Mouse (Mus musculus) intestine, postnatal 0 days (tissue): ENCODE data around the gene Ubash3b. TPM values are rescaled to one million over a fixed set of nuclear protein-coding genes. Genes with fewer than 3 reads are reported as not detected.

Experiments
- ATAC-seq: fragments of 200-750 bp; cut with Nextera tagmentation; 2 replicates; pipeline ENCODE4 v1.8.0; 2017; ENCODE audit warnings: mild to moderate bottlenecking, moderate TSS enrichment, moderate library complexity
- H3K27ac ChIP-seq: fragments of 300-500 bp; sonication (generic); 2 replicates; pipeline ENCODE4 v1.5.1; 2014; ENCODE audit warnings: mild to moderate bottlenecking, low read depth, low read length, moderate library complexity
- H3K27me3 ChIP-seq: fragments of 300-500 bp; sonication (generic); replicated peaks from 2 replicates; pipeline ENCODE4 v1.6.1; 2014; ENCODE audit warnings: low read length, mixed read lengths; ENCODE audit not compliant: control insufficient read depth, insufficient read depth
- H3K36me3 ChIP-seq: fragments of 300-500 bp; sonication (generic); 2 replicates; pipeline ENCODE4 v1.6.1; 2014; ENCODE audit warnings: mild to moderate bottlenecking, moderate library complexity; ENCODE audit not compliant: control insufficient read depth, insufficient read depth
- H3K4me1 ChIP-seq: fragments of 300-500 bp; sonication (generic); replicated peaks from 2 replicates; pipeline ENCODE4 v1.6.1; 2014; ENCODE audit warnings: antibody characterized with exemption, low read length, mixed read lengths; ENCODE audit not compliant: control insufficient read depth, insufficient read depth
- H3K4me2 ChIP-seq: fragments of 300-500 bp; sonication (generic); replicated peaks from 2 replicates; pipeline ENCODE4 v1.6.1; 2014; ENCODE audit warnings: low read depth, mild to moderate bottlenecking, moderate library complexity
- H3K4me3 ChIP-seq: fragments of 300-500 bp; sonication (generic); 2 replicates; pipeline ENCODE4 v1.5.1; 2014; ENCODE audit warnings: low read depth, low read length
- H3K9ac ChIP-seq: fragments of 300-500 bp; sonication (generic); 2 replicates; pipeline ENCODE4 v1.6.1; 2014; ENCODE audit warnings: mild to moderate bottlenecking, low read depth, low read length
- H3K9me3 ChIP-seq: fragments of 300-500 bp; sonication (generic); 2 replicates; pipeline ENCODE4 v1.6.1; 2016; ENCODE audit warnings: mixed run types; ENCODE audit not compliant: control insufficient read depth
- CTCF ChIP-seq: sonication (generic); IDR thresholded peaks from 2 replicates; pipeline ENCODE4 v1.5.1; 2016; ENCODE audit warnings: low read depth, mild to moderate bottlenecking, control low read depth, antibody characterized with exemption, moderate library complexity
- WGBS: fragments of 180-500 bp; shearing (Covaris S2); extraction: QIAGEN DNeasy Blood & Tissue Kit; methylation state at CpG from one replicate; pipeline ENCODE4 v1.1.7; 2014; 5-methylcytosine and 5-hydroxymethylcytosine counted together
- polyA plus RNA-seq: library from polyadenylated mRNA; unstranded; fragments of >200 nt; fragmentation: Nextera tagmentation; extraction: Ambion mirVana; gene quantifications from 2 replicates; pipeline ENCODE4 v1.2.1, GENCODE M21; 2015

Gene Ubash3b
- polyA plus RNA-seq, 1 experiment from 2014 or later = 6.3 TPM

GRCm38 (mm10) chr9:41099067-41099466 lies 62.4 kb downstream of the Ubash3b start:
- TF ChIP-seq CTCF = no peak
- Histone ChIP-seq H3K36me3 (no peaks in the 10 kb centered on the region), H3K27ac (no peak overlapping the region), H3K4me1 (no peaks in the 10 kb centered on the region; the same call in 1 of the 2 replicates), H3K27me3 (no peaks in the 10 kb centered on the region), H3K4me3 (no peak overlapping the region), H3K9ac (no peak overlapping the region), H3K9me3 (no peaks in the 10 kb centered on the region), H3K4me2 (no peak overlapping the region)
- WGBS = 78% methylated on average over 5 of the region's 5 CpGs
- no peak for ATAC-seq

- TF ChIP-seq CTCF = no peak
- Histone ChIP-seq H3K9me3 (no peaks in the 10 kb centered on the region), H3K27me3 (no peaks in the 10 kb centered on the region), H3K27ac (no peak overlapping the region), H3K4me3 (no peak overlapping the region), H3K36me3 (no peaks in the 10 kb centered on the region), H3K4me2 (no peak overlapping the region), H3K9ac (no peak overlapping the region), H3K4me1 (no peaks in the 10 kb centered on the region; the same call in 1 of the 2 replicates)
- no peak for ATAC-seq
- 89% methylated on average over 6 of the region's 6 CpGs for WGBS
These were observed 63.4 kb downstream of the Ubash3b start for GRCm38 (mm10) chr9:41098065-41098464.

- WGBS = 87% methylated on average over 12 of the region's 12 CpGs
These were observed 69.5 kb downstream of the Ubash3b start for GRCm38 (mm10) chr9:41091993-41092392.

GRCm38 (mm10) chr9:41091187-41091586 lies 70.3 kb downstream of the Ubash3b start:
- WGBS = 30% methylated on average over 7 of the region's 7 CpGs
- H3K27ac ChIP-seq = no peak overlapping the region
- no peak for ATAC-seq

More at GRCm38 (mm10) chr9:41091993-41092392, 69.5 kb downstream of the Ubash3b start:
- no peak overlapping the region for H3K27ac ChIP-seq
- ATAC-seq = no peak
- TF ChIP-seq CTCF = no peak
- H3K4me1 ChIP-seq = no peaks in the 10 kb centered on the region
- no peaks in the 10 kb centered on the region for H3K9me3 ChIP-seq
- no peaks in the 10 kb centered on the region for H3K36me3 ChIP-seq
- no peak overlapping the region for H3K4me3 ChIP-seq
- no peak overlapping the region for H3K9ac ChIP-seq
- no peak overlapping the region for H3K4me2 ChIP-seq
- H3K27me3 ChIP-seq = no peaks in the 10 kb centered on the region

GRCm38 (mm10) chr9:41087831-41088383 lies 73.6 kb downstream of the Ubash3b start:
- WGBS = 74% methylated on average over 9 of the region's 9 CpGs
- Histone ChIP-seq H3K36me3 (no peaks in the 10 kb centered on the region), H3K9me3 (no peaks in the 10 kb centered on the region), H3K27me3 (no peaks in the 10 kb centered on the region), H3K9ac (no peak overlapping the region), H3K4me2 (no peak overlapping the region), H3K27ac (no peak overlapping the region), H3K4me1 (peaks cover 6% of the 10 kb centered on the region; the same call in 1 of the 2 replicates), H3K4me3 (no peak overlapping the region)
- TF ChIP-seq CTCF = no peak
- no peak for ATAC-seq

More at GRCm38 (mm10) chr9:41091187-41091586, 70.3 kb downstream of the Ubash3b start:
- no peak for TF ChIP-seq CTCF
- Histone ChIP-seq H3K36me3 (no peaks in the 10 kb centered on the region), H3K9ac (no peak overlapping the region), H3K4me2 (no peak overlapping the region), H3K27me3 (no peaks in the 10 kb centered on the region), H3K4me1 (no peaks in the 10 kb centered on the region), H3K4me3 (no peak overlapping the region), H3K9me3 (no peaks in the 10 kb centered on the region)

GRCm38 (mm10) chr9:41084191-41084901 lies 77.2 kb downstream of the Ubash3b start:
- Histone ChIP-seq H3K9me3 (no peaks in the 10 kb centered on the region), H3K9ac (no peak overlapping the region), H3K27me3 (no peaks in the 10 kb centered on the region), H3K4me2 (peak overlapping the region; percentile 2; the same call in 1 of the 2 replicates), H3K36me3 (no peaks in the 10 kb centered on the region), H3K27ac (no peak overlapping the region), H3K4me3 (no peak overlapping the region), H3K4me1 (peaks cover 6% of the 10 kb centered on the region; the same call in 1 of the 2 replicates)
- peak; percentile 56 for ATAC-seq
- TF ChIP-seq CTCF = no peak
- 35% methylated on average over 11 of the region's 11 CpGs for WGBS
